Mouse (Mus musculus) forebrain, embryonic 15.5 days (tissue): ENCODE measurements around the gene Slain2. TPM values are rescaled to one million over a fixed set of nuclear protein-coding genes. Genes with fewer than 3 reads are reported as not detected.

ENCODE experiments used
- ATAC-seq: fragments of 200-750 bp; cut with Nextera tagmentation; replicated peaks from 2 replicates; pipeline ENCODE4 v1.8.0; 2017; ENCODE audit warnings: mild to moderate bottlenecking, moderate TSS enrichment, moderate library complexity
- H3K27ac ChIP-seq: fragments of 300-500 bp; sonication (generic); replicated peaks from 2 replicates; pipeline ENCODE4 v1.5.1; 2015; ENCODE audit warnings: mild to moderate bottlenecking, inconsistent platforms
- H3K27me3 ChIP-seq: fragments of 300-500 bp; sonication (generic); 2 replicates; pipeline ENCODE4 v1.6.1; 2015; ENCODE audit warnings: inconsistent platforms
- H3K36me3 ChIP-seq: fragments of 300-500 bp; sonication (generic); 2 replicates; pipeline ENCODE4 v1.6.1; 2015; ENCODE audit warnings: mild to moderate bottlenecking, inconsistent platforms
- H3K4me1 ChIP-seq: fragments of 300-500 bp; sonication (generic); 2 replicates; pipeline ENCODE4 v1.6.1; 2015; ENCODE audit warnings: inconsistent platforms
- H3K4me2 ChIP-seq: fragments of 300-500 bp; sonication (generic); replicated peaks from 2 replicates; pipeline ENCODE4 v1.6.1; 2015; ENCODE audit warnings: mild to moderate bottlenecking, inconsistent platforms
- H3K4me3 ChIP-seq: fragments of 300-500 bp; sonication (generic); 2 replicates; pipeline ENCODE4 v1.5.1; 2015; ENCODE audit warnings: mild to moderate bottlenecking, inconsistent platforms
- H3K9ac ChIP-seq: fragments of 300-500 bp; sonication (generic); replicated peaks from 2 replicates; pipeline ENCODE4 v1.6.1; 2015; ENCODE audit warnings: mild to moderate bottlenecking, inconsistent platforms
- H3K9me3 ChIP-seq: fragments of 300-500 bp; sonication (generic); 2 replicates; pipeline ENCODE4 v1.6.1; 2016; ENCODE audit warnings: inconsistent platforms
- WGBS: fragments of 180-500 bp; shearing (Covaris S2); methylation state at CpG from one replicate; pipeline ENCODE4 v1.1.7; 2015; ENCODE audit warnings: mixed read lengths; 5-methylcytosine and 5-hydroxymethylcytosine counted together
- polyA plus RNA-seq: library from polyadenylated mRNA; unstranded; fragments of >200 nt; fragmentation: Nextera tagmentation; extraction: Ambion mirVana; gene quantifications from 2 replicates; pipeline ENCODE4 v1.2.1, GENCODE M21; 2015

The Slain2 gene
- polyA plus RNA-seq, 1 experiment from 2014 or later = 18.4 TPM

GRCm38 (mm10) chr5:72883706-72884105 is 30.4 kb upstream of the Slain2 start:
- H3K4me2 ChIP-seq = no peak overlapping the region
- WGBS = 85% methylated on average over 3 of the region's 3 CpGs
- H3K4me1 ChIP-seq = no peaks in the 10 kb centered on the region
- H3K9ac ChIP-seq = no peak overlapping the region
- no peak for ATAC-seq
- no peak overlapping the region for H3K27ac ChIP-seq
- H3K4me3 ChIP-seq = no peak overlapping the region
- H3K36me3 ChIP-seq = no peaks in the 10 kb centered on the region
- no peaks in the 10 kb centered on the region for H3K27me3 ChIP-seq
- no peaks in the 10 kb centered on the region for H3K9me3 ChIP-seq

GRCm38 (mm10) chr5:72886458-72887222 is 27.5 kb upstream of the Slain2 start:
- Histone ChIP-seq H3K27me3 (no peaks in the 10 kb centered on the region), H3K36me3 (no peaks in the 10 kb centered on the region), H3K4me3 (no peak overlapping the region), H3K4me1 (no peaks in the 10 kb centered on the region), H3K9me3 (no peaks in the 10 kb centered on the region), H3K9ac (no peak overlapping the region), H3K4me2 (no peak overlapping the region), H3K27ac (no peak overlapping the region)
- no peak for ATAC-seq
- WGBS = 82% methylated on average over 19 of the region's 19 CpGs

GRCm38 (mm10) chr5:72888260-72888659 is 25.8 kb upstream of the Slain2 start:
- WGBS = 90% methylated on average over 7 of the region's 7 CpGs
- Histone ChIP-seq H3K36me3 (no peaks in the 10 kb centered on the region), H3K9ac (no peak overlapping the region), H3K9me3 (no peaks in the 10 kb centered on the region), H3K4me1 (no peaks in the 10 kb centered on the region), H3K27ac (no peak overlapping the region), H3K4me3 (no peak overlapping the region), H3K4me2 (no peak overlapping the region), H3K27me3 (no peaks in the 10 kb centered on the region)
- ATAC-seq = no peak

- Histone ChIP-seq H3K9ac (no peak overlapping the region), H3K4me2 (no peak overlapping the region), H3K36me3 (no peaks in the 10 kb centered on the region), H3K4me3 (no peak overlapping the region), H3K9me3 (no peaks in the 10 kb centered on the region), H3K4me1 (no peaks in the 10 kb centered on the region), H3K27ac (no peak overlapping the region), H3K27me3 (no peaks in the 10 kb centered on the region)
- WGBS = 6% methylated on average over 12 of the region's 12 CpGs
- peak; percentile 43; the same call in 1 of the 2 replicates for ATAC-seq
These were observed 22.6 kb upstream of the Slain2 start for GRCm38 (mm10) chr5:72891534-72891933.

- Histone ChIP-seq H3K27me3 (no peaks in the 10 kb centered on the region), H3K36me3 (no peaks in the 10 kb centered on the region), H3K9me3 (no peaks in the 10 kb centered on the region), H3K27ac (no peak overlapping the region), H3K9ac (no peak overlapping the region), H3K4me3 (no peak overlapping the region), H3K4me2 (no peak overlapping the region), H3K4me1 (no peaks in the 10 kb centered on the region)
- 67% methylated on average over 5 of the region's 5 CpGs for WGBS
- ATAC-seq = no peak
These were observed 20.1 kb upstream of the Slain2 start for GRCm38 (mm10) chr5:72893987-72894386.

GRCm38 (mm10) chr5:72895261-72895660 is 18.8 kb upstream of the Slain2 start:
- H3K9ac ChIP-seq = no peak overlapping the region
- no peak for ATAC-seq
- H3K9me3 ChIP-seq = no peaks in the 10 kb centered on the region

GRCm38 (mm10) chr5:72896478-72897279 is 17.4 kb upstream of the Slain2 start:
- Histone ChIP-seq H3K9ac (no peak overlapping the region), H3K36me3 (no peaks in the 10 kb centered on the region), H3K4me2 (no peak overlapping the region), H3K4me1 (no peaks in the 10 kb centered on the region), H3K9me3 (no peaks in the 10 kb centered on the region), H3K4me3 (no peak overlapping the region), H3K27me3 (no peaks in the 10 kb centered on the region), H3K27ac (no peak overlapping the region)
- WGBS = 76% methylated on average over 18 of the region's 18 CpGs
- no peak for ATAC-seq

More at GRCm38 (mm10) chr5:72895261-72895660, 18.8 kb upstream of the Slain2 start:
- no peaks in the 10 kb centered on the region for H3K27me3 ChIP-seq
- H3K4me2 ChIP-seq = no peak overlapping the region
- no peaks in the 10 kb centered on the region for H3K36me3 ChIP-seq
- no peaks in the 10 kb centered on the region for H3K4me1 ChIP-seq
- no peak overlapping the region for H3K4me3 ChIP-seq
- WGBS = 94% methylated on average over 11 of the region's 11 CpGs
- no peak overlapping the region for H3K27ac ChIP-seq

- H3K4me3 ChIP-seq = no peak overlapping the region
- 59% methylated on average over 6 of the region's 6 CpGs for WGBS
- no peaks in the 10 kb centered on the region for H3K9me3 ChIP-seq
- H3K27ac ChIP-seq = no peak overlapping the region
- peaks cover 7% of the 10 kb centered on the region; the same call in 1 of the 2 replicates for H3K4me1 ChIP-seq
- H3K36me3 ChIP-seq = no peaks in the 10 kb centered on the region
- no peak overlapping the region for H3K4me2 ChIP-seq
- H3K27me3 ChIP-seq = no peaks in the 10 kb centered on the region
- no peak for ATAC-seq
- no peak overlapping the region for H3K9ac ChIP-seq
These were observed 16.1 kb upstream of the Slain2 start for GRCm38 (mm10) chr5:72897998-72898397.

GRCm38 (mm10) chr5:72899255-72899654 is 14.8 kb upstream of the Slain2 start:
- H3K4me2 ChIP-seq = no peak overlapping the region
- WGBS = 92% methylated on average over 8 of the region's 8 CpGs
- no peak overlapping the region for H3K4me3 ChIP-seq
- no peak overlapping the region for H3K9ac ChIP-seq
- H3K27me3 ChIP-seq = no peaks in the 10 kb centered on the region
- H3K9me3 ChIP-seq = no peaks in the 10 kb centered on the region
- H3K27ac ChIP-seq = no peak overlapping the region
- ATAC-seq = no peak
- H3K36me3 ChIP-seq = no peaks in the 10 kb centered on the region
- peaks cover 7% of the 10 kb centered on the region; the same call in 1 of the 2 replicates for H3K4me1 ChIP-seq

GRCm38 (mm10) chr5:72901866-72902265 is 12.2 kb upstream of the Slain2 start:
- Histone ChIP-seq H3K9me3 (no peaks in the 10 kb centered on the region), H3K27me3 (no peaks in the 10 kb centered on the region), H3K27ac (no peak overlapping the region), H3K4me2 (no peak overlapping the region), H3K4me1 (peaks cover 7% of the 10 kb centered on the region; the same call in 1 of the 2 replicates), H3K36me3 (no peaks in the 10 kb centered on the region), H3K9ac (no peak overlapping the region), H3K4me3 (no peak overlapping the region)
- ATAC-seq = no peak
- WGBS = 84% methylated on average over 4 of the region's 4 CpGs

- Histone ChIP-seq H3K4me2 (no peak overlapping the region), H3K4me3 (no peak overlapping the region), H3K4me1 (peaks cover 7% of the 10 kb centered on the region; the same call in 1 of the 2 replicates), H3K9ac (no peak overlapping the region), H3K9me3 (no peaks in the 10 kb centered on the region), H3K36me3 (no peaks in the 10 kb centered on the region), H3K27ac (no peak overlapping the region), H3K27me3 (no peaks in the 10 kb centered on the region)
- WGBS = 17% methylated on average over 3 of the region's 3 CpGs
- ATAC-seq = peak; percentile 60; the same call in 1 of the 2 replicates
These were observed 11.8 kb upstream of the Slain2 start for GRCm38 (mm10) chr5:72902312-72902711.

GRCm38 (mm10) chr5:72902876-72903516 is 11.1 kb upstream of the Slain2 start:
- 79% methylated on average over 3 of the region's 3 CpGs for WGBS
- no peaks in the 10 kb centered on the region for H3K36me3 ChIP-seq
- no peak overlapping the region for H3K4me3 ChIP-seq
- H3K27me3 ChIP-seq = no peaks in the 10 kb centered on the region
- H3K9me3 ChIP-seq = no peaks in the 10 kb centered on the region
- ATAC-seq = no peak
- H3K9ac ChIP-seq = no peak overlapping the region
- peaks cover 7% of the 10 kb centered on the region; the same call in 1 of the 2 replicates for H3K4me1 ChIP-seq
- H3K4me2 ChIP-seq = no peak overlapping the region
- H3K27ac ChIP-seq = no peak overlapping the region
